Mouse (Mus musculus) lung, postnatal 0 days (tissue): ENCODE results near the gene Dazap2.

Source experiments
- CTCF ChIP-seq: IDR thresholded peaks from 2 replicates; pipeline ENCODE4 v1.5.1; 2016; ENCODE audit warnings: antibody characterized with exemption, mild to moderate bottlenecking
- EP300 ChIP-seq: IDR thresholded peaks from 2 replicates; pipeline ENCODE4 v1.6.1; 2016; ENCODE audit warnings: antibody characterized with exemption, mild to moderate bottlenecking, control low read depth

DNA sequence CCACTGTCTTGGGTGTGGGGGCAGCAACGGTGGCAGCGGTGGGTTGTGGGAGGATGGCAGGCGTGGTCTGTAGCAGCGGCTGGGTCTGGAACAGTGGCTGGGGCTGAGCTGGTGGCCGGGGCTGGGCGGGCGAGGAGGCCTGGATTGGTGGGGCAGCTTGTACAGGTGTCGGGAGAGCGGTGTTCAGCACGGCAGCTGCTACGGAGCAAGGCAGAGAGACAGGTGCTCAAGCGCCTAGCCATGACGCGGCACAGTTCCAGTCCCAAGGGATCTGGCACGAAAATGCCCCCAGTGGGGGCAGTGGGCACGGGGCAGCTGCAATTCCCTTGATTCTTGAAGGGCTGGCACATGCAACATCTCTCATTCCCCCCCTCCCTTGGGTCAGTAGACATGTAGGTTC is 29.2 kb upstream of the Dazap2 start:
- no peak for TF ChIP-seq CTCF
- no peak for TF ChIP-seq EP300
